Mouse (Mus musculus): ENCODE measurements around the gene Gm49394.
A peak's percentile ranks its signal among the peaks of the same experiment; 100 is the strongest.

Gene Gm49394

DNA sequence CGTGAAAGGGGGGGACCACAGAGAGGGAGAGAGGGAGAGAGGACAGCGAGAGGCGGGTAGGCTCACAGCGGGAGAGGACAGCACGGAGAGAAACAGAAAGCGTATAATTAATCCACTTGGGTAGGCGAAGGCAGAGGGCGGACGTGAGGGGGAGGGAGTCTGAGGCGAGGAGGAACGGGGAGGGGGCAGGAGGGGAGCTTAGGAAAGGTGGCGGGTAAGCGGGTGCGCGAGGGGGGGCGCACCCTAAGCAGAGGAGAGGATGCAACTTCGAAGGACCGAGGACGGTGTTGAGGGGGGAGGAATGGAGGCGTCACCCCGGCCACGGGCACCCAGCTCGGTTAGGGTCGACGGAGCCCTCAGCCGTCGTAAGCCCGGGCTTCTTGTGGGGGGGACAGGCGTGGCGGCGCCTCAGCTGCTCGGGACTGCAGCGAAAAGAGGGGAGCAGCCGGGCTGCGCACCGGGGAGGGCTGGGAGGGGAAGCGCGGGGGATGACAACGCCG, 11.0 kb downstream of the Gm49394 start:
- peak; percentile 49 for DNase-seq

DNA sequence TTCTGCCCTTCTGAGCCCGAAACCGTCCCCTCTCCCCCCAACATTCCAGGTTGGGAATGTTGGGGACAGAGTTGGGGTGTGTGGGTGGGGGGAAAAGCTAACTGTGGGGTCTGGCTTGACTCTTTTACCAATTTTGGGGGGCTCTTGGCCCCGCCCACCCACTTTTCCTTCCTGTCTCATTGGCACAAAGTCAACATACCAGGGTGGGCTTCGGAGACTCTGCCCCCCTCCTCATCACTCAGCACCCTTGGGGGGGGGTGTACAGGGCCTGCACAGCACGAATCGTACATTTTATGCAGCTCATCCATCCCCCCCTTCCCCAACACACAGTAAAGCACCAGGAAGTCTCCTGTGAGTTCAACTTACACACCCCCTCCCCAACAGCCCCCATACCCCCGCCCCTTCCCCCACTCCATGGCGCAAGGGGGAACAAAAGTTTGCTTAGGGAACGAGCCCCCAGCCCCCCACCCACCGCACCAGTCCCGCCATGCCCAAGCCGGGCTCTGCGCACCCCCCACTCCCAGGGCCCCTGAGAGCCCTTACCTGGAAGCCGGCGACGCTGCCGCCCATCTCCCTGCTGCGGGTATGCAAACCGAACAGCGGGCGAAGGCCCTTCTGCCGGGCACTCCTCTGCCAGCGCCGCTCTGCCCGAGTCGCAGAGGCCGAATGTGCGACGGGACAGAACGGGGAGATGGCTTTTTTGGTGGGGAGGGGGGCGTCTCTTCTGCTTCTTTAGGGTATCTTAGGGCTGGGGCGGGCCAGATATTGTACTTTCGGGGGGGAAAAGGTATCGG, 11.7 kb downstream of the Gm49394 start:
- DNase-seq, result peak; percentile 28

DNA sequence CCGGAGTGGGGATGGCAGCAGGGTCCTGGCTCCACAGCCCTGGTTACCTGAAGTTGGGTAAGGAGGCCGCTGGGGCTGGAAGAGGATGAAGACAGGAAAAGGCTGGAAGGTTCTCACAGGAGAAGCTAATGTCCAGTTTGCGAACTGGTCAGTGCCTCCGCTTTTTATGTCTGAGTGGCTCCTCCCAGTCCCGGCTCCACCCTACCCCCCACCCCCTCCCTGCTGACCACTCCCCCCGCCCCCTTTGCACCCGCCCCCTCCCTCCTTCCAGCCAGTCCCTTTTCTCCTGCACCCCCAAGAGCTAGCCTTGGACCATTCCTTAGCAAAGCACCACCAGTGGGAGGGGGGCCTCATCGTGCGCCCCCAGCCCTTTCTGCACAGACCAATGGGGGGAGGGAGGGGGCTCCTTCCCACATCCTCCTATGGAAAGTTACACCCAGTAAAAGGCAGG, 12.4 kb downstream of the Gm49394 start:
- no peak for DNase-seq

DNA sequence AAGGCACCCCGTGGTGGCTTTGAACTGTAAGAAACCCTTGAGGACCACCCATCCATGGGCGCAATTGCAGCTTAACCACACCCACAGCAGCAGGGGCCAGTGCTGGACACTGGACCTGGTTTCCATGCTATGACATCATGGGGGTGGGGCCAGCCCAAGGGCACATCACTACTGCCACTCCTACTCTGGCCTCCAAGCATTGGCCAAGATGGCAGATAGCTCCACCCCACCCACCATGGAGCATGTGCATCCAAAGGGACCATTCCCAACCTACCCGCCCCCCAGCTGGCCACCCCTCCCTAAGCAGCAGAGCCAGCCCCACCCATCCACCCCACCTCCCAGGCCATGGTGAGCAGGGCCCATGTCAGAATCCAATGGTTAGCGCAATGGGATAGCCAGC, 13.7 kb downstream of the Gm49394 start:
- DNase-seq, result no peak

DNA sequence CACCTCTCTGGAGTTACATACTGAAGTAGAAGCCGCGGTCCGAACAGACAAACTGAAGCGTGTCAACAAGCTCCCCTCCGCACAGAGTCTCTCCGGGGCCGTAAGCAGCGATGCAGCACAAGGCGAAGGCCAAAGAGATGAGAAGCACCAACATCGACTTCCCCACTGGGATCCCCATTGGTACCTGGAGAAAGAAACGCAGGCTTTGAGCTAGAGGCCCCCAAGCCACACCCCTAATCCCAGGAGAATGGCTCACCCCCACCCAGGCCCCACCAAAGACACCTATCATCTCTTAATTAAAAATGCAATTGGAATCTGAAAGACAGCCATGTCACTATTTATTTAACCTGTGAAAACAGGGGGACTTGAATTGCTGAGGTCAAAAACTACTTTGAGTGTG, 14.1 kb downstream of the Gm49394 start:
- DNase-seq, result no peak

DNA sequence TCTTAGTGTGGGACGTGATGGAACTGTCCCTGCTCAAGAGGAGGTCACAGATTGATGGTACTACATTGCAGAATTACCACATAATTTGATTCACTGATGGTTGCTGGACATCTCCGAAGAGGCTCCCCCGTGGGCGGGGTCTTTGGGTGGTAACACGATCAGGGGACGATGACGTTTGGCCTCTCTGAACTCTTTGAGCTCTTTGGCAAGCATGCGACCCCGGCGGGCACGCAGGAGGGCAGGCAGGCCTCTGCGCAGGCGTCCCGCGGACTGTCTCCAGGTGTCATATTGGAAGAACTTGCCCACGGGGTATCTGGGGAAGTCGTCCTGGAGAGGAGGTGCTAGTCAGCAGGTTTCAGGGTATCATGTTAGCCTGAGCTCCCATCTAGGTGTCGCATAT, 16.0 kb downstream of the Gm49394 start:
- DNase-seq, result no peak

DNA sequence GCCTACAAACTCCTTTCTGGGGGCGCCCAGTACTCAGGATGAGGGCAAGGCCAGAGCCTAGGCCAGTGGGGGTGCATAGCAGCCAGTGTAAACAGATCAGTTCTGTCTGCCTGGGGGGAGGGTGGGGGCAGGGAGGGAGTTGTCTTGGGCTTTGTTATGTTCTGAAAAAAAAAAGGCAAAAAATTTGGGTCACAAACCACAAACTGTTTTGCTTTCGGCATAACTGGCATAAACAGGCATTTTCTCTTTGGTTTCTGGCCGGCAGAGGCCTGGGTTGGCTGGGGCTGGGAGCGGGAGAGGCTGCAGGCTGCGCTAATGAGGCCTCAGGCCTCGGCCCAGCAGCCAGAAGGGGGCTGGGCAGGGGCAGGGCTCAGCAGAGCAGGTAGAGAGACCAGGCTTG, 23.1 kb downstream of the Gm49394 start:
- DNase-seq, result no peak

DNA sequence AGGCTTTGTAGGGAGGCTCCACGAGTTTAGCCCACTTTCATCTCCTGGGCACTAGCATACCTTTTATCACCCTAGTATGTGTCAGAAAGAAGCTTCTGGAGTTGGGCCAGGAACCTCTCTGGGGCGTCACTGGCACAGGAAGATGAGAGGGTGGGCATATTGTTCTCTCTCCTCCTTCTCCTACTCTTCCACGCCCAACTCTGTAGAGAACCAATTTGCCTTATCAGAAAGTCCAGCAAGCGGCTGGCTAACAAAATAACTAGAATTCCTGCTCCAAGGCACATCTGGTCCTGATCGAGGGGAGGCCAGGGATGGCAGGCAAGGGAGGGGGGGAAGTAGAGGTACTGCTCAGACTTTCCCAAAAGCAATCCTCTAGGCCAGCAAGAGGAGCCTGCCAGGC, 24.7 kb downstream of the Gm49394 start:
- DNase-seq, result no peak

DNA sequence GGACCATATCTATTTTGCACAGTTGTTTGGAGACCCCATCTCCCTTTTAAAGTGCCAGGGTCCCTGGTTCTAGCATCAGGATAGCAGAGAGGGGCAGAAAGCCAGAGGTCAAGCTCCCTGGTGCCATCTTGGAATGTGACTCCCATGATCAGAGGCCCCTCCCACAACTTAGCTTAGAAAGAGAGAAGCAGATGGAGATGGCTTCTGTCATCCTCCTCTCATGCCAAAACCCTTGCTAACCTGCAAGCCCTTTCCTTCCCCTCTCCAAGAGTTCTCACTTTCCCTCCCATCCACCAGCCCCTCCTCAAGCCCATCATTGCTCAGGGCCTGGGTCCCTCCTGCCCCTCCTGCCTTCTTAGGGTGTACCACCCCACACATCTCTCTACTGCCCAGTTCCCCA, 33.6 kb downstream of the Gm49394 start:
- no peak for DNase-seq

DNA sequence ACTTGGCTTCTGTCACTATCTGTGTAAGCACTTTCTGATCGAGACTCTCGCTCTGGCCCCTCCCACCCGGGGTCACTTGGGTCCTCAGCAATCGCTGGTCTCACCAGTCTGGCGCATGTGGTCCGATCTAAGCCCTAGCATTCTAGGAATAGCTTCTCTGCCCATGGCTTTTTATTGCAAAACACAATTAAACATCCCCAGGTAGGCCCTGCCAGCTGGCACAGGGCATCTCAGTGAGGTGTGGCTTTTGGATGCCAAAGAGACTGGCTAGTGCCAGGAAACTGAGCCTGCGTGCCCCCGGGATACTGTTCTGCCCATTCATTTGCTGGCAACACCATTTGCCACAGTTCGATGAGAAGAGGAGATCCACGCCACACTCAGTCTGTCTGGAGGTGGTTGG, 39.1 kb downstream of the Gm49394 start:
- no peak for DNase-seq

DNA sequence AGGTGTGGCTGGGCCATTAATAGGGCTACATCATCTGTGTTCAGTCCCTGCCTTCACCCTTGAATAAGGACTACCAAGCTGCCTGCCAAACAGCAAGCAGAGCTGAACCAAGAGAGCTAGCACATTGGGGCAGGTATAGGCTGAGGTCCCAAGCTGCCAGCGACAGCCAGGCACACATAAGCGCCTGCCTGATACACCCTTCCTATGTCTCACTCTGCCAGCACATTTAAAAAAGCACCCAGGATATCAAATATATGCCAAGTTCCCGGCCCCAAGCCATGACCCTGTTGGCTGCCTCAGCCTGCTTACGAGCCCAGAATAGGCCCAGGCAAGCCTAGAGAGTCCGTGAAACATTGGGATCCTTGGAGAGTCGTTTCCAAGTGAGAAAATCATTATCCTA, 39.9 kb downstream of the Gm49394 start:
- DNase-seq, result no peak

DNA sequence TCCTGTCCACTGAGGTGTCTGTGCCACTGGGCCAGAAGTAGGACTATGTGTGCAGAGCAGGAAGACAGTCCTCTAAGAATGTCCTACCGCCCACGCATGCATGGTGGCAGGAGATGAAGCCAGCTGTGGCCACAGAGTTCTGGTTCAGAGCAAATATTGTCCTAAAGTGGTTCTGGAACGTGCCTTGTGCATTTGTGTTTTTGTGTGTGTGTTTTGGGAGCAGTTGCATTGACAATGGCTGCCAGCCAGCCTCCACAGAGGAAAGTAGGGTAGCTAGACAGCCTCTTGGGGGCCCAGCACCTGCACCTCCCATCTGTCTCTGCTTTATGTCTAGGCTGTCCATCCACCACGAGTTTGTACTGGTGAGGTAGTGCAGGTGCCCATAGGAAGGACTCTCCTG, 47.6 kb downstream of the Gm49394 start:
- no peak for DNase-seq

DNA sequence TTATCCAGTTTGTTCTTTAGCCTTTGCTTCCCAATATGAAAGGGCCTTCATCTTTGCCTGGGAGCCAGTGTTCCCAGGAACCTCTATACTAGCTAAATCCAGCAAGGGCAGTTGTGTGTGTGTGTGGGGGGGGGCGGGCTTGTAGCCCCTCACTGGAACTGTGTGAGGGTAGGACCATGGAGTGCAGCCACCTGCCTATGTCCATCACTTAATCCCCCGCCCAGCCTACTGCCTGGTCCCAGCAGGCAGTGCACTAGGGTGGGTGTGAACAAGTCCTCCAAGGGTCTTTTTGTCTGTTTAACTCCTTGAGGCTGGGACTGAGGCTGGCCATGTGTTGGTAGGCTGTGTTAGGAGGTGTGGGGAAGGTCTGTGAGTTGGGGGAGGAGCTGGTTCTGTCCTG, 56.7 kb downstream of the Gm49394 start:
- no peak for DNase-seq

DNA sequence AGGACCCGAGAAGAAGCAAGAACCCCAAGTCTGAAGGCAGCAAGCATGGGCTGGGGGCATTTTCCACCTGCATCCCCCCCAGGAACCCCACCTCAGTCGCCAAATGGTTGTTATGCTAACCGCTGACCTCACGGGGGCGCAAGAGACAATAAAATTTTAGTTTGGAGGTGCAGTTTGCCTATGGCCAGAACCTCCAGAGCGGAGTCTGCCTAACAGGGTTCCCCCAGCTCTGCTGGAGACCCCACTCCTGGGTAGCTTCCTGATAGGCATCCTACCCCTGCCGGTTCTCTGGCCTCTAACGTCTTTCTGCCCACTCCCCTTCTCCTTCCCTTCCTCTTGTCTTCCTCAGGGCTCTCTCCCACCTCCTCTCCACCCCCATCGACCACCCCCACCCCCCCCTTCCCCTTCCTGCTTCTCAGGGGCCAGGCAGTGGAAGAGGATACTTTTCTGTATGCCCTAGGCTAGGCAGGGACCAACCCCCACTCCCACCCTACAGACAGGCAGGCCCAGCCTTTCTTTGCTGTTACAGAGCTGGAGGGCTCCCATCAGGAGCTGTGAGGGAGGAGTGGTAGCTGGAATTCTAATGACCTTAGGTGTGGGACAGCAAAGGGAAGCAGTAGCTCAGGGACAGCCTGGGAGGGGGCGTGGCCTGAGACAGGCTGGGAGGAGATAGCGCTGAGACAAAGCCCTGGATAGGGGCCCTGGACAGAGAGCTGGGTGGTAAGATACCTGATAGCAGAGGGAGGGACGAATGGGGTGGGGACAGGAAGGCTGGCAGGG, 58.9 kb downstream of the Gm49394 start:
- DNase-seq, result peak; percentile 82

DNA sequence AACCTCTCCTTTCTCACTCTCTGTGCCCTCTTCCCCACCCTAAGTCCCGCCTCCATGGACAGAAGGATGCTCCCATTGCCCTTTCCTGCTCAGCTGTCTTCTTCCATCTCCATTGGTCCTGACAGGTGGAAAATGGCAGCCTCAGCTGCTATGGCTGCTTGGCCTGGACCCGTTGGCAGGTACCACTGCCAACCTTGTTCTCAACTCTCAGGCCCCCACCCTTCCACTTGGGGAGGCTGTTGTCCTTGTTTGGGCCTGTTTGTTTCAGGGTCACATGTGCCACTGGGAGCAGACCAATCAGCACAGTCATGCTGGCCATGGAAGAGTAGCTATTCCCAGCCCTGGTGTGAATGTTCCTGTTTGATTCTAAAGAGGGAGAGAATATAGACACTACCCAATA, 68.8 kb downstream of the Gm49394 start:
- no peak for DNase-seq

Data from thymus, postnatal 4 days (tissue).